Mouse (Mus musculus) thymus, postnatal 0 days (tissue): ENCODE data around the gene Lst1. TPM values are rescaled to one million over a fixed set of nuclear protein-coding genes. Genes with fewer than 3 reads are reported as not detected.
"Not testable (repeated sequence)": the region's sequence is repeated elsewhere in the genome, so short reads cannot be mapped to it uniquely, and the experiment has no call there.

ENCODE experiments used
- DNase-seq: peaks from one replicate; pipeline ENCODE4 v3.0.0-alpha.2; 2015; ENCODE audit warnings: low spot score
- polyA plus RNA-seq: library from polyadenylated mRNA; unstranded; fragments of >200 nt; fragmentation: Nextera tagmentation; extraction: Ambion mirVana; gene quantifications from 2 replicates; pipeline ENCODE4 v1.2.1, GENCODE M21; 2015

Gene Lst1
- 35.3 and 41.8 TPM in 2 replicates for polyA plus RNA-seq

- DNase-seq = no peak
These were observed at the start of gene Lst1 for GRCm38 (mm10) chr17:35187959-35188610. Gene Lst1 (minus strand): TSS chr17:35188439.

DNA sequence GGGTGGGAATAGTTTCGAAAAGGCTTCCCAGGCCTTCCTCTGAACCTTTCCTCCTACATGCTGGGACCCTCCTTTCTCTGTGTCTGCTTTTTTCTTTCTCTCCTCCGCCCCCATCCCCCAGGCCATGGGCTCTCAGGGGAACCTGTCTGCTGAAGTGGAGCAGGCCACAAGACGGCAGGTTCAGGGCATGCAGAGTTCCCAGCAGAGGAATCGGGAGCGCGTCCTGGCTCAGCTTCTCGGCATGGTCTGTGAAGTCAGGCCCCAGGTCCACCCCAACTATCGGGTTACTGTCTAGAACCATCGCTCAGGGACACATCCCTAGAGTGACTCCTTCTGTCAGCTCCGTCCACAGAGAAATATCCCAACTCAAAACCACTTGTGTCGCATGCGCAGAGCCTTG is 49.3 kb upstream of the Lst1 start:
- no peak for DNase-seq

DNA sequence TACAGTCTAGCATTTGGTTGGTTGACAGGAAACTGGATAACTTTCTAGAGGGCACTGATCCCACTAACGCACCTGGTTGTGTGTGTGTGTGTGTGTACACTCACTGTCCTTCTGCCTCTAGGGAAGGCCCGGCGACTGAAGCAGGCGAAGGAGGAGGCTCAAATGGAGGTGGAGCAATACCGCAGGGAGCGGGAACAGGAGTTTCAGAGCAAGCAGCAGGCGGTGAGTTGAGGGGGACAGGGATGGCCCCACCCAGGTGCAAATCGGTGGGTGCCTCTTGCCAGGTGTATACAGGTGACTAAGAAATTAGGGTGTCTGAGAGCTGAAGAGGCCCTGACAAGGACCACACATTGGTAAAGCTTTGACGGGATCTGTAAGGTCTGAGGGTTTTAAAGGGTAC is 48.8 kb upstream of the Lst1 start:
- no peak for DNase-seq

DNA sequence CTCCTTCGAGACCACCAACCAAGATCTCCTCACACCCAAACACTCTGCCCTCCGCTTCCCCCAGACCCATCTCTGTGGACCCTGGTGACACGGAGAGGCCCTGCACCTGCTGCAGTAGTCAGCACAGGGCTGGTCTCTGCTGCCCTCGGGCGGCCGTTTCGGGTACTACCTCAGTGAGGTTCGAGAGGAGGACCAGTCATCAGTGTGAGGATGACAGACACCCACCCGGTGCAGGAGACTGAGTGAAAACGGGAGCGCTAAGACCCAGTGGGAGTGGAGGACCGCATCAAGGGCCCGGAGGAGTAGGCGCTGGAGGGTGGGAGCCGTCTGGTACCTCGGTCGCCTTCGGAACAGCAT is 48.1 kb upstream of the Lst1 start:
- DNase-seq = peak; percentile 95

- peak; percentile 90 for DNase-seq
These were observed 47.6 kb upstream of the Lst1 start, which contains the start of gene Nfkbil1 for GRCm38 (mm10) chr17:35235614-35236389. Gene Nfkbil1 (minus strand): TSS chr17:35235792.

DNA sequence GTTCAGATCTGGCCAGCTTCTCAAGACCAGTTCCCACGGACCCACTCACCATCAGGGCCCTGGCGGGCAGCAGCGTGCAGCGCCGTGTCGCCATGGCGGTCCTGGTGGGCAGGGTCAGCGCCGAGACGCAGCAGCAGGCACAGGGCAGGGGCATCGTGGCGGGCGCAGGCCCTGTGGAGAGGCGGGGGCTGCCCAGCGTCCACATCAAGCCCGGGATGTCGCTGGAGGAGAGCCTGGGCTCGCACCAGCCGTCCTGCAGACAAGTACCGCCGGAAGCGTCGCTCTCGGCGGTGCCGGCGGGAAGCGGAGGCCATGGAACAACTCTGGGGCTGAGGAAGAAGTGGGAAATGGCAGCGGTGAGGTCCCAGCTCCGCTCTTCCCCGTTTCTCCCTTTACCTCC is 46.7 kb upstream of the Lst1 start:
- DNase-seq = peak; percentile 42

DNA sequence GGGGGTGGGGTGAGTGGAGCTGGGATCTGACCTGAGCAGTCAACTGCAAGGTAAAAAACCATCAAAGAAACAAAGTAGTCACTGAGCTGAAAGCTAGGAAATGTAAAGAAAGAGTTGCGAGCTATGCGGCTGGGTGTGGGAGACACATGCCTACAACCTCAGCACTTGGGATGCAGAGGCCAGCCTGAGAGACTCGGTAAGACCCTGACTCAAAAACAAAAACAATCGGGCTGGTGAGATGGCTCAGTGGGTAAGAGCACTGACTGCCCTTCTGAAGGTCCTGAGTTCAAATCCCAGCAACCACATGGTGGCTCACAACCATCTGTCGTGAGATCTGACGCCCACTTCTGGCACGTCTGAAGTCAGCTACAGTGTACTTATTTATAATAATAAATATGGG is 45.9 kb upstream of the Lst1 start:
- DNase-seq = not testable (repeated sequence)

DNA sequence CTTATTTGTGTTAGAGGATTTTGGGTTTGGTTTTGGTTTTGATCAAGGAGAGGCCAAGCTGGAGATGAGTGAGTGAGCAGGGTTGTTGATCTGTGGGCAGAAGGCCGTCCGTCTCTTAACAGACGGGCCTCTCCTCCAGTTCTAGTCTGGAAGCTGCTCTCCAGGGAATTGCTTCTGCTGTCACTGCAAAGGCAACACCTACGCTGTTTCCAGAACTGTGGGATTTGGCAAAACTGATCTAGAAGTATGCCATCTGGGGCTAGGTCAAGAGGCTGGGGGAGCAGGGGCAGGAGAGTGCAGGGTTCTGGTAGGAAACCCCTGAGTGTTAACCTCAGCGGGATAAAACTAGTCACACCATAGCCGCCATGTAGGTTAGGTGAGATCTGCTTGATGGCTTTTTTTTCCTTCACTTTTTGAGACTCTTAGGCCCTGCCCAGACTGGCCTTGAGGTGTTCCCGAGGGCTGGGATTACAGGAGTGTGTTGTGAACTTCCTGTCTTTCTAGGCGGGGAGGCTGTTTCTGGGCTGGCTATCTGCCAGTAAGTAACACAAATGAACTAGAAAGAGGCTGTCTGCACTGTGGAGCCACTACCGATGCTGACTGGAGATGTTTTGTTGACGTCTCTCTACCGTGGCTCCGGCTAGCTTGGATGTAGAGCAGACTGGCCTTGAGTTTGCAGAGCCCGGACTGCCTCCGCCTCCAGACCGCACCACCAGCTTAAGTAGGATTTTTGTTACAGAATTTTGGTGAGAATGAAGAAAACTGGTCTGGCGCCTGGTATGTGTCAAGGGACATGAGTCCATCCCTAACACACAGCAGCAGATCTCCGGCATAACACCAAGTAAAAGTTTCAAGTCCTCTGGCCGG is 45.1 kb upstream of the Lst1 start, which contains the start of gene Atp6v1g2:
Gene Atp6v1g2, plus strand, starts transcription at position 547 of the 867 bp plus-strand sequence.
- DNase-seq = no peak

DNA sequence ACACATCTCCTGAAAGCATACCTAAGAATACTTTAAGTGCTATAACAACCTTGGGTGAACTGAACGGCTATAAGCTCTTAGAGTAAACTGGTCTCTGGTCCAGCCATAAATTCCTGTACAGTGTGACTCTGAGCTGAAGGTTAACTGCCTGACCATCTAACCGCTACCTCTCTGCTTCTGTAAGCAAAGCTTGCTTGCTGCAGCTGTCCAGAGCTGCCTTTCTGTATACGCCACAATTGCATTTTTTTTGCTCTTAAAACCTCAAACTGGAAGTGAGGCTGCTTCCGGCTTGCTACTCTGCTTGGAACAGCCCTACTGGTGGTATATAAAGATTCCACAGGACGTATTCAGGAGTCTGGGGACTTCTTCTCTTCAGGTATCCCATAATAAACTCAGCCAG is 44.4 kb upstream of the Lst1 start:
- DNase-seq = peak; percentile 72

DNA sequence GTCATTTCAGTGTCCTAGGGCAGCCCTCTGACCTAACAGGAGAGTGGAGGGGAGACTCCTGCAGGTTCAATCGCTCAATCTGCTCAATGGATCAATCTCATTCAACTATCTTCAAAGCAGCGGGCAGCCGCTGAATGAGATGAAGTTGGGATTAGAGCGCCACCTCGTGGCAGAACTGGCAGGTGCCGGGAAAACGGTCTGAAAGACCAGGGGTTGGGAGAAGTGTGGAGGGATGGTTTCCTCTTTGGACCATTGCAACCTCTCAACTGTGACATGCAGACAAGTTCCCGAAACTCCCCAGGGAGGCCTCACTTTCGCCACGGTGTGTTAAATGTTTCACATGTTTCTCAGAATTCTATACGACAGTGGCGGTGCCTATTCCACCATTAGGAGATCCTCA is 43.8 kb upstream of the Lst1 start:
- DNase-seq = peak; percentile 79

- DNase-seq = no peak
These were observed 42.8 kb upstream of the Lst1 start for GRCm38 (mm10) chr17:35231022-35231421.

- no peak for DNase-seq
These were observed 38.4 kb upstream of the Lst1 start for GRCm38 (mm10) chr17:35226561-35227046.

DNA sequence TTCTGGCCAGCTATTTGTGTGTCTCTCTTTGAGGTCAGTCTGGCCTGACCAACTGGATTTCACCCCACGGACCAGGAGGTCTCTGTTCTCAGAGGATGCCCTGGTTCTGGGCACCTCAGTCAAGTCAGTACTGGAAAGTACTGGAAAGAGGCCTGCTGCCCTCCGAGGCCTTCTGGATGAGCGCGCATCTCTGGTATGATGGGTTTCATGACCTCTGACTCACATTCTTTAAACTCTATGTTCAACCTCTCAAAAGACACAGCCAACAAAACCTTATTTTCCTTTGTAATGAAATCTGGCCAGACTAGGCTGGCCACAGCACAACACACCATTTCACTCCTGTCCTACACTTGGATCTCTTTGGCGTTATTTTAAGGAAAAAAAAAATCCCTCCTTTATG is 37.2 kb upstream of the Lst1 start:
- no peak for DNase-seq

DNA sequence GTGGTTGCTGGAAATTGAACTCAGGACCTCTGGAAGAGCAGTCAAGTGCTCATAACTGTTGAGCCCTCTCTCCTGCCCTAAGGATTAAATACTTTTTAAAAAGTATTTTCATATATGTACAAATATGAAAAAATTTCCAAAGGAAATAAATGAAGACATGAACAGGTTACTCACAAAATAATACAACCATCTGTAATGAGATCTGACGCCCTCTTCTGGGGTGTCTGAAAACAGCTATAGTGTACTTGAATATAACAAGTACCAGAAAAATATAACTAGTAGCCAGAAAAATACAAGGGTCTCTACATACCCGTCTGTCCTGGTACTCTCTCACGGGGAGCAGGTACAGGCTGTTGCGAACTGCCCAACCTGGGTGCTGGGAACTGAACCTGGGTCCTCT is 36.4 kb upstream of the Lst1 start:
- DNase-seq = no peak

DNA sequence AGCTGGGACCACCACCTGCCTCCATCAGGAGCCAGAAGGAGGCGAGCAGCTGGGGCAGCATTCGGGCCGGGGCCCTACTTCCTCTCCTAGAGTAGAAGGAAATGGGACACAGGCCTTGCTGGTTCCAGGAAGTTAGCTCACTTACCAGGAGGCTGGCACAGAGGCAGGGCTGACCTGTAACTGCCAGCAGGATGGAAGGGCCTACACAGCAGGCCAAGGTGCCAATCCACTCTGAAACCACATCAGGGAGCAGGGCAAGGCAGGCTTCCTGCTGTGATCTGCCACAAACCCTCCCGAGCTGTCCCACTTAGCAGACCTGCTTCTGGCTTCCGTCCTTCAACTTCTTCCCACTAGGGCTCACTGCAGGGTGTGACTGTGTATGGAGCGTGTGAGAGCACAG is 34.1 kb upstream of the Lst1 start:
- peak; percentile 79 for DNase-seq

DNA sequence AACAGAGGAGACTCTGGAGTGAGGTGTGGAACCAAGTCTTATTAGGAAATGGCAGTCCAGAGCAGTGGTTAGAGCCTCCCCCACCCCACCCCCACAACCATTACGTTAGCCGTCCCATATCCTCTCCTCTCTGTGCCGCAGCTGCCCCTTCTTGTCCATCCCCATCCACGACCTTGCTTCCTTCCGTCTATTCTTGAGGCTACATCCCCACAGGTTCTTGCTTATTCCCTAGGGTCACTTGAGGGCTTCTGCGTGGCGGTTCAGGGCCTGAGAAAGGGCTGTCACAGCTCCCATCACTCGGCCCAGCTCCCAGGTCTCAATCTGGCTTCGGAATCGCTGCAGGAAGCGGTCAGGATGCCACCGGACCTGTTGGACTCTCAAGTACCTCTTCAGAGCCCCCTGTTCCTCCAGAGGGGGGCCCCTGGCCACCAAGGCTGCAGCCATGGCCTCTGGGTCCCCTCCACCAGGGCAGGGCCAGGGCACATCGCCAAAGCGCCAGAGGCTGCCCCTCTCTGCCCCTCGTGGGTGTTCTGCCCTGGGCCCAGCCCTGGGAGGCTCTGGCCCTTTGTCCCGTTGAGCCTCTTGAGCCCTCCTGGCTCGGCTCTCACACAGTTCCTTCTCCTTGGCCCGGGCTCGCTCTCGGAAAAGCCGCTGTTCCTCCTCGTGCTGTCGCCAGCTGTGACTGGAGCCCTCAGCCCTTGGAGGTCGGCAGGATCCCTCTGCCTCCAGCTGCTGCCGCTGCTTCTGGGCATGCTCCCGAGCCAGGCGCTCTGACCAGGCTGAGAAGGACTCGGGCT is 32.1 kb upstream of the Lst1 start, which contains the start of gene Gm16181:
Gene Gm16181, plus strand, starts transcription at position 679 of the 797 bp plus-strand sequence.
- no peak for DNase-seq

DNA sequence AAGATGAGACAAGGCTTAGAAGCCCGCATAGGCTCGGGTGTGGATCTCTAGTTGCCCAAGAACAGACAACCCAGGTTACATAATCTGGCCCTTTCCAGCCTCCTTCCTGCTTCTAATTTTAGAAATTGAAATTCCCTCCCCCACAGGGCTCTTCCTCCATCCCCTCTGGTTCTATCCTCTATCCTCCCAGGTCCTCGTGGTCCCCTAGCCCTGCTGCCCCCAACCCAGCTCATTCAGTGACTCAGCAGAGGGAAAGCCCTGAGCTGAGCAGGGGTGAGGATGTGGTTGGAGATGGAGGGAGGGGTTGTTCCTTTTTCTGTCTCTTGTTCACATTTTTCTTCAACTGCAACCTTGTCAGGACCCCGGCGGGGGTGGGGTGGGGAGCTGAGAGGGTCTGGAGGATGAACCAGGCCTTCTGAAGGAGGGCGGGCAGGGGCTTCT is 31.4 kb upstream of the Lst1 start:
- DNase-seq = peak; percentile 77

GRCm38 (mm10) chr17:35218516-35219193 is 30.4 kb upstream of the Lst1 start:
- peak; percentile 51 for DNase-seq

- no peak for DNase-seq
These were observed 24.8 kb upstream of the Lst1 start for GRCm38 (mm10) chr17:35213071-35213470.

DNA sequence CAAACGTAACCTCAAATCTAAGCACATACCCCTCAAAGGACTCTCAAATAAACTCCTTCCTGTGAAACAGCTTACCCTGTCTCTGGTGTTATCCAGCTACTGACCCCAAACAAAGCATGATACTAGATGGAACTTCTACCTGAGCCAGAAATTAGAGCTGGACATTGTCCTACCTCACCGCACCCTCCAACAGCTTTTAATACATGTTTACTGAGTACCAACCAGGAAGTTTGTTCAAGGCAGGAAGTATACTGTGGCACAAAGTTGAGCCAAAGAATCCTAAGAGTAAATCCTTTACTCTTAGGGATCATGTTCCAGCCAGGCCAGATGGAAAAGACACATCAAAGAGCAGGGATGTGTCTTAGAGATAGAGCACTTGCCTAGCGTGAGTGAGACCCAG is 22.4 kb upstream of the Lst1 start:
- DNase-seq = no peak
